In the genomic region with DNA sequence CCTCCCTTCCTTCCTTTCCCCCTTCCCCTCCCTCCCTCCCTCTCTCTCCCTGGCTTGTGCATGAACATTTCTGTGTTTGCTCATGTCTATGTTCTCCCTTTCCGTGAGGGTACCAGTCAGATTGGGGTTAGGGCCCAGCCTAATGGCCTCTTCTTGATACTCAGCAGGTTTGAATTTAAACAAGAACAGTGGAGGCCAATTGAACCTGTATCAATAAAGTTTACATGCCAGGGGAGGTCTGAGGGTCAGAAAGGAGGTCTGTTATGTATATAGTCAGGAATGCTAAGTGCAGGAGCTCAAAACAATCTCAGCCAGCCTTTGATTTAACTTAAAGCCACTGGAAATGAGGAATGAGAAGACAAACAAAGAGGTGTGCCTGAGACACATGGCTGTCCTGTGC, we compare ENCODE assay signal across 16 mouse cellular contexts.
"Had no signal": no experiment of that assay in that cellular context is flagged by ENCODE, and none has a peak within 500 bp of the region (broad histone marks: within the 10 kb centered on the region; RNA-seq: fewer than 3 reads in every experiment).

No protein-coding gene starts in this region.

- H3K27ac ChIP-seq: kidney, embryonic 15.5 days; liver, embryonic 13.5 days had no signal

- H3K9me3 ChIP-seq: kidney, embryonic 15.5 days; liver, embryonic 13.5 days had no signal

- H3K27me3 ChIP-seq: kidney, embryonic 15.5 days; liver, embryonic 13.5 days had no signal

- H3K4me2 ChIP-seq: kidney, embryonic 15.5 days; liver, embryonic 13.5 days; midbrain, embryonic 11.5 days had no signal

- H3K4me1 ChIP-seq: liver, embryonic 13.5 days had no signal

- H3K4me3 ChIP-seq: kidney, embryonic 15.5 days; liver, embryonic 13.5 days had no signal

- DNase-seq: kidney, adult 11 months; kidney, adult 8-10 months; kidney, postnatal 10 days; kidney, postnatal 36 days; layer of hippocampus, adult 9-11 months; liver, embryonic 13.5 days; lung, adult 2 months; lung, postnatal 36 days; midbrain, embryonic 14.5 days; right cerebral cortex, adult 18-20 months; right cerebral cortex, postnatal 14 days; right cerebral cortex, postnatal 4 days; thymus, adult 2 months; thymus, postnatal 4 days had no signal

- H3K36me3 ChIP-seq: kidney, embryonic 15.5 days; liver, embryonic 13.5 days had no signal

- H3K9ac ChIP-seq: kidney, embryonic 15.5 days; liver, embryonic 13.5 days had no signal
